Mouse (Mus musculus) heart, embryonic 11.5 days (tissue): ENCODE results near the gene Rsg1. TPM values are rescaled to one million over a fixed set of nuclear protein-coding genes. Genes with fewer than 3 reads are reported as not detected.

ENCODE experiments used
- ATAC-seq: fragments of 200-750 bp; cut with Nextera tagmentation; replicated peaks from 2 replicates; pipeline ENCODE4 v1.8.0; 2017; ENCODE audit warnings: moderate library complexity; ENCODE audit not compliant: insufficient number of reproducible peaks, low FRiP score, low TSS enrichment
- H3K27ac ChIP-seq: fragments of 300-500 bp; sonication (generic); 2 replicates; pipeline ENCODE4 v1.5.1; 2014; ENCODE audit warnings: mild to moderate bottlenecking, low read depth, low read length
- H3K27me3 ChIP-seq: fragments of 300-500 bp; sonication (generic); 2 replicates; pipeline ENCODE4 v1.6.1; 2014; ENCODE audit warnings: mild to moderate bottlenecking, low read length, mixed read lengths; ENCODE audit not compliant: control insufficient read depth, insufficient read depth
- H3K36me3 ChIP-seq: fragments of 300-500 bp; sonication (generic); 2 replicates; pipeline ENCODE4 v1.6.1; 2014; ENCODE audit warnings: mild to moderate bottlenecking, low read length, moderate library complexity, mixed read lengths; ENCODE audit not compliant: control insufficient read depth, insufficient read depth
- H3K4me1 ChIP-seq: fragments of 300-500 bp; sonication (generic); 2 replicates; pipeline ENCODE4 v1.6.1; 2014; ENCODE audit warnings: low read length; ENCODE audit not compliant: control insufficient read depth, insufficient read depth
- H3K4me2 ChIP-seq: fragments of 300-500 bp; sonication (generic); 2 replicates; pipeline ENCODE4 v1.6.1; 2014; ENCODE audit warnings: mild to moderate bottlenecking, moderate library complexity
- H3K4me3 ChIP-seq: fragments of 300-500 bp; sonication (generic); 2 replicates; pipeline ENCODE4 v1.5.1; 2014; ENCODE audit warnings: low read depth, low read length
- H3K9ac ChIP-seq: fragments of 300-500 bp; sonication (generic); 2 replicates; pipeline ENCODE4 v1.6.1; 2014; ENCODE audit warnings: mild to moderate bottlenecking, low read depth, low read length, moderate library complexity
- H3K9me3 ChIP-seq: fragments of 300-500 bp; sonication (generic); replicated peaks from 2 replicates; pipeline ENCODE4 v1.6.1; 2016; ENCODE audit warnings: low read length; ENCODE audit not compliant: control insufficient read depth
- WGBS: fragments of 180-500 bp; shearing (Covaris S2); extraction: QIAGEN DNeasy Blood & Tissue Kit; methylation state at CpG from one replicate; pipeline ENCODE4 v1.1.7; 2014; ENCODE audit not compliant: insufficient replicate concordance; 5-methylcytosine and 5-hydroxymethylcytosine counted together
- polyA plus RNA-seq: library from polyadenylated mRNA; unstranded; fragments of >200 nt; fragmentation: Nextera tagmentation; extraction: Ambion mirVana; gene quantifications from 2 replicates; pipeline ENCODE4 v1.2.1, GENCODE M21; 2014

Gene Rsg1
- polyA plus RNA-seq, 1 experiment from 2014 or later, result 2.0 TPM

DNA sequence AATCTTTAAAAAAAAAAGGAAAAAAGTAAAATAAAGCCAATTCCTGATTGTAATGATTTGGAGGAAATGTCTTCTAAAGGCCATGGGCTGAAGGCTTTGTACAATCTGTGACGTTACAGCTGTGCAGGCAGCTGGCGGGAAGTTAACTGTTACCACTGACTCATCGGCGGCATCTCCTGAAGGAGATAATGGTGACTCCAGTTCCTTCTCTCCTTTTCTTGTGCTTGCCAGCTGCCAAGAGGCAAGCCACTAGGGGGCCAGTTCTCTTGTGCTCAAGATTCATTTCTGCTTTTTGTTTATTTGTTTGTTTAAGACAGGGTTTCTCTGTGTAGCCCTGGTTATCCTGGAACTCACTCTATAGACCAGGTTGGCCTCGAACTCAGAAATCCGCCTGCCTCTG lies 55.3 kb downstream of the Rsg1 start:
- WGBS, result 72% methylated on average over 6 of the region's 6 CpGs
- Histone ChIP-seq H3K9me3 (no peaks in the 10 kb centered on the region), H3K4me3 (no peak overlapping the region), H3K4me2 (no peak overlapping the region), H3K9ac (no peak overlapping the region), H3K27me3 (peaks cover 2% of the 10 kb centered on the region; the same call in 1 of the 2 replicates), H3K4me1 (peaks cover 9% of the 10 kb centered on the region), H3K36me3 (no peaks in the 10 kb centered on the region), H3K27ac (no peak overlapping the region)
- ATAC-seq, result no peak

DNA sequence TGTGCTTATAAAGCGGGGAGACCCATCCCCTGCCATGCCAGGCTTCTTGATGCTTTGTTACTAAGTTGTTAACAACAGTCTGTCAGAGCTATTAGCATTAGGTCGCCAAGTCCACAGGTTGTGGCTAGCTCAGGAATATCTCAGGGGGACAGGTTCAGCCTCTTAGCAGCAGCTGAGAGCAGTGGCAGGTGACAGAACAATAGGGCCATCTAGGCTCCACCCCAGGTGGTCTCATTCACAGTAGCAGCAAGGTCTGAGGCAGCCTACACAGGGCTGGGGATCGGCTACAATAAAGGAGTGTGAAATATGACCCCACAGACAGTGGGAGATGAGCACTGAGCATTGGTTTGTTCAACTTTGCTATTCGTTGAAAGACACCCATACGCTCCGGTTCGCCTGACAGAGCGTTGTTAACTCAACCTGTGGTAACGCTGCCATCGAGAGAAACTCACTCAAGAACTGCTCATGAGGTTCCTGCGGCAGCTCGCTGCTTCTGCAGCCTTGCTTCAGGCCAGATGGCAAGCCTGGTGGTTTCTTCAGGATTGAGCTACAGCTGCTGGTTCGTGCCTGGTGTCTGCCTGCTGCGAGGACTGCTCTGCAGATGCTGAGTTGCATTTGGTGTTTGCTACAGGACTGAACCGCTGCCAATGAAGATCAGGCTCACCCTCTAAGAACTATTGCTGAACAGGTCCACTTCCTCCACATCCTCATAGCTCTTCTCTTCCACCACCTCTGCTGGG lies 56.6 kb downstream of the Rsg1 start:
- no peak overlapping the region for H3K9ac ChIP-seq
- H3K4me2 ChIP-seq, result no peak overlapping the region
- H3K27me3 ChIP-seq, result peaks cover 2% of the 10 kb centered on the region; the same call in 1 of the 2 replicates
- H3K27ac ChIP-seq, result no peak overlapping the region
- 62% methylated on average over 15 of the region's 15 CpGs for WGBS
- no peak for ATAC-seq
- H3K36me3 ChIP-seq, result no peaks in the 10 kb centered on the region
- peaks cover 16% of the 10 kb centered on the region for H3K4me1 ChIP-seq
- H3K9me3 ChIP-seq, result no peaks in the 10 kb centered on the region
- no peak overlapping the region for H3K4me3 ChIP-seq

DNA sequence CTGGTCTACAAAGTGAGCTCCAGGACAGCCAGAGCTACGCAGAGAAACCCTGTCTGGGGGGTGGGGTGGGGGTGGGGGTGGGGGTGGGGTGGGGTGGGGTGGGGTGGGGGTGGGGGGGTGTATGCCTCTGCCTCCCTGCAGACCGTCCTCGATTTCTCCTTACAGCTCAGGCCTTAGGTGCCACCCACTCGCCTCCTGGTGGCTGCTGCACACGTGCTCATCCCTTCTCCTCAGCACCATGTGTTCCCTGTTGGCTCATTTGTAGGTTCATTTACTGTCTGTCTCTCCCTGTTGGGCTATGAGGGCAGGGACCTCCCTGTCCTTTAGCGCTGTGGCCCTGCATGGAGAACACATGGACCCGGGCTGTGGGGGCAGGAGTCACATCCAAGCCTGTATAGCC lies 57.5 kb downstream of the Rsg1 start:
- Histone ChIP-seq H3K36me3 (no peaks in the 10 kb centered on the region), H3K27ac (no peak overlapping the region), H3K4me1 (peaks cover 16% of the 10 kb centered on the region), H3K27me3 (peaks cover 6% of the 10 kb centered on the region; the same call in 1 of the 2 replicates), H3K4me3 (no peak overlapping the region), H3K4me2 (no peak overlapping the region), H3K9me3 (no peaks in the 10 kb centered on the region), H3K9ac (no peak overlapping the region)
- ATAC-seq, result no peak
- 71% methylated on average over 7 of the region's 7 CpGs for WGBS

DNA sequence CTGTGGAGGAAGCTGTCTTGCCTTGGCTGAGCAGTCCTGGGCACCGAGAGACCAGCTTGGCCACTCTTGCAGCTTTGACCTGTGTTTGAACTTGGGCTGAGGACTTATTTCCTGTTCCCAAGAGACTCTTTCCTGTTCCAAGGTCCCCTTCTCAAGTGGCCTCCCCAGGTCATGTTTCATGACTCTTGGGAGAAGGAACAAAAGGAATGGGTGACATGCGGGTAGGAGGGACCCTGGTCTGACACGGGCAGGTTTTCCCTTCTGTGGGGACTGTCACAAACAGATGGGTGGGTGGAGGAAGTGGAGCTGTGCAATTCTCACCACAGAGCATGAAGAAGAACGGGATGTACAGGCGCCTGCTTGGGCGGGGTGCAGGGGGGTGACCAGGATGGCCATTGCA lies 58.0 kb downstream of the Rsg1 start:
- Histone ChIP-seq H3K36me3 (no peaks in the 10 kb centered on the region), H3K27ac (no peak overlapping the region), H3K4me3 (no peak overlapping the region), H3K9ac (no peak overlapping the region), H3K9me3 (no peaks in the 10 kb centered on the region), H3K27me3 (peaks cover 6% of the 10 kb centered on the region; the same call in 1 of the 2 replicates), H3K4me1 (peaks cover 16% of the 10 kb centered on the region), H3K4me2 (no peak overlapping the region)
- no peak for ATAC-seq
- 61% methylated on average over 6 of the region's 6 CpGs for WGBS

DNA sequence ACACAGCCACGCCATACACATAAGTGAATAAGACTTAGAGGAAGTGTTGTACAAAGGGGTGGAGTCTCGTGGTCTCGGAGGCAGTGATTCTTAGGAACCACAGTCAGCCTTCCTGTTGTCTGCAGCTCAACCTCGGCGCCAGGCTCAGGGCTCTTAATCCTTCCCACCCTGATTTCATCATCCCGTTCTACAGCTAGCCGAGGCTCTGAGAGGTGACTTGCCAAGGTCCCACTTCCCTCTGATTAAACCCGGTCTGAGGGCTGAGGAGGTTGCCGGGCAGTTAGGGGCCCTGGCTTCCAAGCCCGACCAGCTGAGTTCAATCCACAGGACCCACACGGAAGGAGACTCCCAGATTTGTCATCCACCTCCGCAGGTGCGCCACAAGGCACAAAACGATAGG lies 59.1 kb downstream of the Rsg1 start:
- peak overlapping the region; percentile 61 for H3K4me2 ChIP-seq
- peaks cover 6% of the 10 kb centered on the region; the same call in 1 of the 2 replicates for H3K27me3 ChIP-seq
- no peaks in the 10 kb centered on the region for H3K9me3 ChIP-seq
- ATAC-seq, result no peak
- 14% methylated on average over 14 of the region's 14 CpGs for WGBS
- H3K4me3 ChIP-seq, result peak overlapping the region; percentile 12; the same call in 1 of the 2 replicates
- H3K9ac ChIP-seq, result peak overlapping the region; percentile 39; the same call in 1 of the 2 replicates
- no peaks in the 10 kb centered on the region for H3K36me3 ChIP-seq
- peaks cover 17% of the 10 kb centered on the region for H3K4me1 ChIP-seq
- no peak overlapping the region for H3K27ac ChIP-seq

DNA sequence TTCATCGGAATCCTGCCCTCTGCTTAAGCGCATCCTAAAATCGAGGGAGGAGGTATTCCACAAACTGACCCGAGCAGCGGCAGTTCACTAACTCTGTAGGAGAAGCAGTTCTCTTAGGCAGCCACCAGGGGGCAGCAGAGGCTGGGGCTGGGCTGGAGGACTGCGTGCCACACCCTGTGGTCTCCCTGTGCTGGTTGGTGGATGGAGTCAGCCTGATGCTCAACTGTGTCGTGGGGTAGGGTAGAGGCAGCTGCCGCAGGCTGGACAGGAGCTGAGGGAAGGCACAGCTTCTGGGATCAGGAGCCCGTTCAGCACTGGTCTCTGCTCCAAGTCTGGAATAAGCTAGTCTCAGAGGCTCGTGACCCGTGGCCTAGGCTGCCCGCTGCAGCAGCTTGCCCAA lies 59.5 kb downstream of the Rsg1 start:
- Histone ChIP-seq H3K9me3 (no peaks in the 10 kb centered on the region), H3K4me3 (peak overlapping the region; percentile 12; the same call in 1 of the 2 replicates), H3K36me3 (no peaks in the 10 kb centered on the region), H3K27ac (no peak overlapping the region), H3K9ac (peak overlapping the region; percentile 39; the same call in 1 of the 2 replicates), H3K4me1 (peaks cover 21% of the 10 kb centered on the region), H3K4me2 (peak overlapping the region; percentile 61), H3K27me3 (peaks cover 6% of the 10 kb centered on the region; the same call in 1 of the 2 replicates)
- peak; percentile 63 for ATAC-seq
- 15% methylated on average over 12 of the region's 12 CpGs for whole genome bisulfite sequencing

DNA sequence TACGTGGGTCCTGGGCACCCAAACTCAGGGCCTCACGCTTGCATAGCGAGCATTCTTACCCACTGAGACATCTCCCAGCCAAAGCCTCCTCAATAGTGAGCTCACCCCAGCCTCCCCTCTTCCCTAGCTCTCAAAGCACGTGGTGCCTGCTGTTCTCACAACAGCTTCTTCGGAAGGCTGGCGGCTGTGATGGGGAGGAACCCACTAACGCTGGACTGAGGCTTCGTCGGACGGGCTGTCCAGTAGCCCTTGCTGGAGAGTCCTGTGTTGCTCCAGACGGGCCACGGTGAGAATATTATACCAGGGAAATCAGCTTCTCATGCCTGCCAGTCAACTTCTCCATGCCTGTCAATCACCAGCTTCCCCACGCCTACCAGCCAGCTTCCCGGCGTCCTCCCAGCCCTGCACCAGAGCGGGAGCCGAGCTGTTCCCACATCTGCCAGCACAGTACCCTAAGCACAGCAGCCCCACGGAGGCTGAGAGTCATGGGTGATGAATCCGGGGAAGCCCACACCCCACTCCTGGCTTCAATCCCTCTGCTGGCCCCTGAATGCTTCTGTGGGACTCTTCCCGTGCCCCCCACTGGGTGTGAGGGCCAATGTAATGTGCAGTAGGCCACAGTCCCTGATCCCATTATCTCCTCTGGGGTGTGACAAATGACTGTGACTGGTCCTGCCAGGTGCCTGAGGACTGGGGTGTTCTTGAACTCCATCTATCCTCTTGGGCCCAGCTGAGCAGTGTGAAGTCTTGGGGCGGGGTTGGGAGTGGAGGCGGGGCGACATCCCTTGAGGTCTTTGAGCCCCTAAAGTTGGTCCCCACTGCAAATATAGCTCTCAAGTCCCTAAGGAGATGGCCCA lies 61.0 kb downstream of the Rsg1 start:
- no peak for ATAC-seq
- no peak overlapping the region; the same call in 1 of the 2 replicates for H3K27ac ChIP-seq

More for the DNA sequence above, 61.0 kb downstream of the Rsg1 start:
- peak overlapping the region; percentile 50; the same call in 1 of the 2 replicates for H3K9ac ChIP-seq
- H3K4me2 ChIP-seq, result peak overlapping the region; percentile 56
- no peaks in the 10 kb centered on the region for H3K36me3 ChIP-seq
- H3K27me3 ChIP-seq, result peaks cover 6% of the 10 kb centered on the region; the same call in 1 of the 2 replicates
- H3K9me3 ChIP-seq, result no peaks in the 10 kb centered on the region
- 22% methylated on average over 23 of the region's 23 CpGs for WGBS
- no peak overlapping the region for H3K4me3 ChIP-seq
- H3K4me1 ChIP-seq, result peaks cover 25% of the 10 kb centered on the region
